8 mouse cellular contexts compared by ENCODE assay signal in the genomic region with DNA sequence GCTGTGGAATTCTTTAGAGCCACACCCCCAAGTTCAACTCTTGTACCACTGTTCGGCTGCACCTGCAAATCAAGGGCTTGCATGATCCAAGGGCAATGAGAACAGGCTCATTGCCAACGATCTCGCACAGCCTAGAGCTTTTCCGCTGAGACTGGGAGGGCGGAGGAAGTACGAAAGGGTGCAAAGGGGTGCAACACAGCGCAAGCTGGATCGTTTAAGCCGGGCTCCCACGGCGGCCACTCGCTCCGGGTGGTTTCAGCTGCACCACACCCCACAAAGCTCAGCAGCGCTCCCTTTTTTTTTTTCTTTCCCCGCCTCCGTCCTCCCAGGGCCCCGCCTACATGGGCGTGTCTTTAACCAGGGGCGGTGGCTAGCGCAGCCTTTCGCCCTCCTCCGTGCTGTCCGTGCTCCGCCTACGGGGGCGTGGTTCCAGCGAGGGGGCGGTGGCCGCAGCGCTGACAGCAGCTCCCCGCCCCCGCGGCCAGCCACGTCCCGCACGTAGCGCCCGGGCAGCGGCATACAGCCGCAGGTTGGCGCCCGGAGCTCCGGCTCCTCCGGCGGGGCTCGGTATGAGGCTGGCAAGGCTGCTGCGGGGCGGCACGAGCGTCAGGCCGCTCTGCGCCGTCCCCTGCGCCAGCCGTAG. TPM values are rescaled to one million over a fixed set of nuclear protein-coding genes. Genes with fewer than 3 reads are reported as not detected.
DNase-seq lines count a peak whose midpoint lies in the region; ATAC-seq lines count a peak whose summit lies in the region.

A gene (plus strand): TSS at position 424 of the 643 bp plus-strand sequence.

- H3K9ac ChIP-seq in hindbrain, embryonic 15.5 days = peak within 1 kb of the TSS; percentile 83

- peak within 1 kb of the TSS; percentile 92 for H3K4me2 ChIP-seq in hindbrain, embryonic 15.5 days

- ATAC-seq in hindbrain, embryonic 15.5 days (ENCODE audit: low FRiP score, low read depth) = peak; percentile 98

- peak within 1 kb of the TSS; percentile 88 for H3K27ac ChIP-seq in hindbrain, embryonic 15.5 days (replicated peaks)

- H3K36me3 ChIP-seq in hindbrain, embryonic 15.5 days = no peaks in the 10 kb centered on the region

- under 1% methylated on average over 54 of the region's 55 CpGs for WGBS in hindbrain, embryonic 15.5 days

- H3K27me3 ChIP-seq in hindbrain, embryonic 15.5 days = no peaks in the 10 kb centered on the region

- peaks cover 14% of the 10 kb centered on the region; the same call in 1 of the 2 replicates for H3K4me1 ChIP-seq in hindbrain, embryonic 15.5 days (replicated peaks)

- peak; percentile 98 for DNase-seq in T-cell, adult 2 months (ENCODE audit: low spot score)
- DNase-seq in cerebellum, postnatal 36 days = peak; percentile 93 to 98
- peak; percentile 97 to 98 for DNase-seq in frontal cortex, postnatal 36 days (ENCODE audit: low spot score in 2 of 2)
- DNase-seq in left cerebral cortex, adult 11 months (ENCODE audit: low spot score) = peak; percentile 95
- peak; percentile 99 to 100 for DNase-seq in lung, postnatal 4 days
- DNase-seq in retina, postnatal 7 days (ENCODE audit: low read depth, low spot score) = peak; percentile 94
- peak; percentile 97 for DNase-seq in urinary bladder, adult 2 months (ENCODE audit: low spot score)

- H3K4me3 ChIP-seq in hindbrain, embryonic 15.5 days = peak within 1 kb of the TSS; percentile 91

- H3K9me3 ChIP-seq in hindbrain, embryonic 15.5 days = no peaks in the 10 kb centered on the region

RNA-seq across cellular contexts. Expression of the gene that starts here (rescaled TPM):
- polyA plus RNA-seq in hindbrain, embryonic 15.5 days (2015; fragmentation: Nextera tagmentation; extraction: Ambion mirVana) = 21.5 and 22.6 TPM in 2 replicates
- polyA plus RNA-seq in urinary bladder, adult 2 months (2012; rRNA removed) = 26.4 and 28.3 TPM in 2 replicates

Comparison
In these comparisons a context has a peak if more than half of its experiments do, and no peak if none do; other contexts are left out.
1. Peak in every context shown above with its lines: DNase-seq, ATAC-seq, H3K4me3 ChIP-seq and H3K27ac ChIP-seq.